Mouse (Mus musculus) embryonic fibroblast, embryonic 13.5 days (primary cell): ENCODE measurements at regions not wholly inside any gene's neighbourhood (a gene's known extent, or its start where the extent isn't known, plus 50 kb on each side); places are given as distances from the start of the nearest gene placed in this dataset.

ENCODE experiments used
- CTCF ChIP-seq: IDR thresholded peaks from 2 replicates; pipeline ENCODE4 v1.5.1; 2011; ENCODE audit warnings: mild to moderate bottlenecking, control low read depth, low read length, moderate library complexity, borderline replicate concordance; ENCODE audit not compliant: insufficient read depth
- POLR2A ChIP-seq: IDR thresholded peaks from 2 replicates; pipeline ENCODE4 v1.6.1; 2011; ENCODE audit warnings: low read depth, mild to moderate bottlenecking, control low read depth, low read length, moderate library complexity

GRCm38 (mm10) chr13:57281504-57281903, 385.7 kb upstream of the Trpc7 start:
- no peak for TF ChIP-seq POLR2A
- TF ChIP-seq CTCF: no peak
